Mouse (Mus musculus): ENCODE measurements at regions not wholly inside any gene's neighbourhood (a gene's known extent, or its start where the extent isn't known, plus 50 kb on each side); places are given as distances from the start of the nearest gene placed in this dataset.

DNA sequence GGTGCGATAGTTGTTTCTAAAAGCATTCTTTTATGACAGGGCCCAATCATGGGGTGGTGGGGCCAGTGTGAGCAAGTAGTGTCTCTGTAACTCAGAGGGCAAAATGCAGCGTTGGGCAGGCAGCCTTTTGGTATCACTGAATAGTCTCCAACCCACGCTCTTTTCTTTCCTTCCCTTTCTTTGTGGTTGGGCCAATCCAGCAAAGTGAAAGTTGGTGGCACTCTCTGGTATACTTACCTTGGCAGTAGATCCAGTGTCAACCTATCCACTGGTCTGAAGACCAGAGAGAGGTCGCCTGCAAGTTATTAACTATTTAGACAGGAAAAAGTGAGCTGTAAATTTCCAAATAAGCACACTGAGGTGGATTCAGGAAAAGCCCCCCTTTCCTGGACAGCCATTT lies 287.8 kb downstream of the Spry2 start:
- TF ChIP-seq GATA1 (IDR thresholded peaks at IDR 0.05; ENCODE audit: borderline replicate concordance, low read length) (no peak), FLI1 (IDR thresholded peaks at IDR 0.05; ENCODE audit: low read length) (no peak)

Data from megakaryocyte, embryonic 14.5 days (primary cell).